Mouse (Mus musculus) bone marrow, adult 2 months (tissue): ENCODE results near the gene Med20. TPM values are rescaled to one million over a fixed set of nuclear protein-coding genes. Genes with fewer than 3 reads are reported as not detected.

Source experiments
- H3K27ac ChIP-seq: fragments of 200-500 bp; 2 replicates; pipeline ENCODE4 v1.5.1; 2012; ENCODE audit warnings: low read depth, mild to moderate bottlenecking, control low read depth, inconsistent platforms, low read length; ENCODE audit not compliant: control insufficient read depth, poor library complexity, insufficient read depth
- H3K4me1 ChIP-seq: fragments of 200-500 bp; 2 replicates; pipeline ENCODE4 v1.6.1; 2011; ENCODE audit warnings: low read length; ENCODE audit not compliant: control insufficient read depth, insufficient read depth
- H3K4me3 ChIP-seq: fragments of 200-500 bp; replicated peaks from 2 replicates; pipeline ENCODE3; 2011; ENCODE audit warnings: mild to moderate bottlenecking, low read depth, low read length, control low read depth; ENCODE audit not compliant: control insufficient read depth
- CTCF ChIP-seq: fragments of 200-500 bp; IDR thresholded peaks from 2 replicates; pipeline ENCODE4 v1.5.1; 2011; ENCODE audit warnings: low read length, control low read depth; ENCODE audit not compliant: control insufficient read depth, insufficient read depth
- POLR2A ChIP-seq: fragments of 200-500 bp; IDR thresholded peaks from 2 replicates; pipeline ENCODE4 v1.6.1; 2011; ENCODE audit warnings: low read depth, mild to moderate bottlenecking, control low read depth, low read length, borderline replicate concordance; ENCODE audit not compliant: control insufficient read depth
- WGBS: fragments of 180-500 bp; shearing (Covaris S2); methylation state at CpG from one replicate; pipeline ENCODE4 v1.1.7; 2018; 5-methylcytosine and 5-hydroxymethylcytosine counted together
- polyA plus RNA-seq: library from polyadenylated mRNA; stranded (reverse); fragments of >200 nt; gene quantifications from 2 replicates; pipeline ENCODE4 v1.2.4, GENCODE M21; 2011; ENCODE audit warnings: low replicate concordance; ENCODE audit not compliant: missing spikeins, insufficient read depth, insufficient read length

Med20 gene
- 18.0 and 21.2 TPM in 2 replicates for polyA plus RNA-seq

DNA sequence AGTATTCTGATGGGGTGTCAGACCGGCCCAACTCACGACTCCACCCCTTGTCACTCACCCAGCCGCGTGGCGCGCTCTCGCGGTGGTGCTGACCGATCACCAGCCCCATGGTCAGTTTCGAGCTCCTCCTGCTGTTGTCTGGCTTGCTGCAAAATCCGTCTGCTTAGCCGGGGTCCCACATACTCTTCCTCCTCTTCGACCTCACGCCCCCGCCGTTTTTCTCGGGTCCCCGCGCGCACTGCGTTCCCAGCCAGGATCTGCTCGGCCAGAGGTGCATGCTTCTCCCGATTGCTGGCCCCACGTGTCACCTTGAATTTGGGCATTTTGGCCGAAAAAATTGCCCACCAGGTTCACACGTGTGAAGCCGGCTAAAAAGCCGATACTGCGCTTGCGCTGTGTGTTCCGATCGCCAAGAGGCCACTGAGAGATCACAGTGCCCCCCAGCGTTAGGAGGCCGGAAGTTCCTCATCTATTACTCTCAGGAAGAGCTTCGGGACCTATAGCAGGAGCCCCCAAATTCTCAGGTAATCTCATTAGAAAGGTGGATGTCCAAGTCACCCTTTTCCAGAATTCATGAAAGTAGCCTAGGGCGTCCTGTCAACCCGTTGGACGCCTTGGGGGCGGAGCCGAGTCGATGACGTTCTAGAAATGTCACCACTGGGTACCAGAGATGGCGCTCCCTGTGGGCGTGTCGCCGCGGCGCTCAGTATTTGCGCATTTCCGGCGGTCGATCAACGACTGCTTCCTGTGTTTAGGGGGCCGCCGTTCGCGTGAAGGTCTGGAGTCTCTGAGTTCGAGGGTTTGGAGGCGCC is at the start of gene Med20, which contains the start of the genes Bysl and Gm20517:
Gene Med20, plus strand, starts transcription at position 734 of the 812 bp plus-strand sequence.
Gene Bysl, minus strand, starts transcription at position 644 of the 812 bp plus-strand sequence.
Gene Gm20517, plus strand, starts transcription at position 741 of the 812 bp plus-strand sequence.
- peaks cover 3% of the 10 kb centered on the region; the same call in 1 of the 2 replicates for H3K4me1 ChIP-seq
- peak; percentile 83 for TF ChIP-seq CTCF
- peak; percentile 66; the same call in 1 of the 2 replicates for TF ChIP-seq POLR2A

DNA sequence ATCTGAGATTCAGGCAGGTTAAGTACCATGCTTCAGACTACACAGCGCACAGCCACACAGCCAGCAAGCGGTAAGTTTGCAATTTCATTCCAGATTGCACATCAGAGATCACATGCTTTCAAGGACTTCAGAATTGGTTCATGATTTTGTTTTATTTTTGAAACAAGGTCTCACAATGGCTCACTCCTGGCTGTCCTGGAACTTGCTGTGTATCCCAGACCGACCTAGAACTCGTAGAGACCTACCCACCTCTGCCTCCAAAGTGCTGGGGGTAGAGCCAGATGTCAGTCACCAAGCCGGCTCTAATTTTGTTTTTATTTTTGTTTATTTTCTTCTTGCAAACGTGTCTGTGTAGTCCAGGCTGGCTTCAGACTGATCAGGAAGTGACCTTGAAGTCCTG is 48.5 kb upstream of the Med20 start:
- H3K4me1 ChIP-seq, result no peaks in the 10 kb centered on the region; the same call in 1 of the 2 replicates
- TF ChIP-seq CTCF (no peak), POLR2A (no peak)
- H3K27ac ChIP-seq, result no peak overlapping the region
- no peak overlapping the region for H3K4me3 ChIP-seq
- WGBS, result 82% methylated on average over 6 of the region's 6 CpGs

More for the DNA sequence above, at the start of gene Med20, which contains the start of the genes Bysl and Gm20517:
- WGBS, result under 1% methylated on average over 59 of the region's 59 CpGs
- Histone ChIP-seq H3K4me3 (peak within 1 kb of the TSS; percentile 96), H3K27ac (peak within 1 kb of the TSS; percentile 65)

DNA sequence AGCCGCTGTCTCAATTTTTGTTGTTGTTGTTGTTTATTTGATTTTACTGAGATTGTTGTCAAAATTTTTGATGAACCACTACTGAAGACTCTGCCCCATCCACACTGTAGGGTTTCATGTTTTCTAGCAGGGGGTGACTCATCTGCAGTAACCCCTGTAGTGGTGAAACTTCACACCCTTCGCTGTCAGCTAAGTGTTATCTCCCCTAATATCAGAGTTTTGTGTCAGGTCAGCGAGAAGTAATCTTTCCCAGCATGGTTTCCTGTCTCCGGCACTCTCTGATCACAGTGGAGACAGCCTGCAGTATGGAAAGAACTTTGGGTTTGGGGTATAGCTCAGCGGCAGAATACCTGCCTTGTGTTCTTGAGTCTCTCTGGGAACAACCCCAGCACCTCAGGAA is 46.8 kb upstream of the Med20 start:
- 44% methylated on average over 5 of the region's 5 CpGs for WGBS
- TF ChIP-seq POLR2A (no peak), CTCF (no peak)
- Histone ChIP-seq H3K4me1 (no peaks in the 10 kb centered on the region; the same call in 1 of the 2 replicates), H3K4me3 (no peak overlapping the region), H3K27ac (no peak overlapping the region)

GRCm38 (mm10) chr17:47566133-47566532 is 45.2 kb upstream of the Med20 start:
- Histone ChIP-seq H3K4me1 (no peaks in the 10 kb centered on the region; the same call in 1 of the 2 replicates), H3K27ac (no peak overlapping the region), H3K4me3 (no peak overlapping the region)
- 68% methylated on average over 2 of the region's 2 CpGs for WGBS
- TF ChIP-seq CTCF, result no peak
- TF ChIP-seq POLR2A, result no peak

- WGBS, result 22% methylated on average over 3 of the region's 3 CpGs
- H3K4me1 ChIP-seq, result no peaks in the 10 kb centered on the region; the same call in 1 of the 2 replicates
- TF ChIP-seq CTCF (no peak), POLR2A (no peak)
- H3K27ac ChIP-seq, result peak overlapping the region; percentile 3
- no peak overlapping the region for H3K4me3 ChIP-seq
These were observed 44.1 kb upstream of the Med20 start for GRCm38 (mm10) chr17:47567271-47567670.

DNA sequence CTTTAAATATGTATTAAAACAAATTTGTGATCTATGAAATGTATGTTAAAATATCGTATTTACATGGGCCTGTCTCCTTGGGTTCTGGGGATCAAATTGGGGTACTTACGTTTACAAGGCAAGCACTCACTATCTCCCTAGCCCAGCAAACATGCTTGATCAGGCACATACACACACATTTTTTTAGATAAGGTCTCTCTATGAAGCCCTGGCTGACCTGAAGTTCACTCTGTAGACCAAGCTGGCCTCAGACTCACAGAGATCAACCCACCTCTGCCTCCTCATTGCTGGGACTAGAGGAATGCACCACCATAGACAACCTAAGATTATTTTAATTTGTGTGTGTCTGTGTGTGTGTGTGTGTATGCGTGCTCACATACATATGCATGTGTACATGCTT is 43.0 kb upstream of the Med20 start:
- WGBS, result 72% methylated on average over 3 of the region's 3 CpGs

DNA sequence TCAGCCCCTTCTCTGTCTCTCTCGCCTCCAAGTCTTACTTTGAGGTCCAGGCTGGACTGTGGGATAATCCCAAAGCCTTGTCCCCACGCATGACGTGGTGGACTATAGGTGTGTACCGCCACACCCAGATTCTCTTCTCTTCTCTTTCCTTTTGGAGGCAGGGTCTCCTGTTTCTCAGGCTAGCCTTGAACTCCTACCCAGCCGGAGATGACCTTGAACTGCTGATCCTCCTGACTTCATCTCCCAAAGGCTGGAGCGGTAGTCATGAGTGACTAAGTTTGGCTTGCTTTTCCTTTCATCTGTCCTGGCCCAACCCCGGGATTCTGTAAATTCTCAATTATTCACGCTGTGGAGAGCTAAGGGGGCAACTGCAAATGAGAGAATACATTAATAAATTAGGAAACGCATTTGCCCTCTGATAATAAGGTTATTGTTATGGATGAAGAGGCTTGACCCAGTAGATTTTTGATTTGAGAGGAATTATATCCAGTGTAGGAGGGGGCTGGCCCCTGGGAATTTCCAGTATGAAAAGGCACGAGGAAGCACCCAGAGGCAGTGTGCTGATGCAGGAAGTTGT is 42.3 kb upstream of the Med20 start:
- peak overlapping the region; percentile 48 for H3K27ac ChIP-seq
- H3K4me3 ChIP-seq, result no peak overlapping the region
- WGBS, result 87% methylated on average over 10 of the region's 10 CpGs
- H3K4me1 ChIP-seq, result no peaks in the 10 kb centered on the region; the same call in 1 of the 2 replicates
- TF ChIP-seq CTCF (no peak), POLR2A (no peak)

More for the DNA sequence above, 43.0 kb upstream of the Med20 start:
- Histone ChIP-seq H3K4me3 (no peak overlapping the region), H3K27ac (peak overlapping the region; percentile 48), H3K4me1 (no peaks in the 10 kb centered on the region; the same call in 1 of the 2 replicates)
- TF ChIP-seq CTCF (no peak), POLR2A (no peak)

- 88% methylated on average over 7 of the region's 7 CpGs for WGBS
- Histone ChIP-seq H3K4me1 (no peaks in the 10 kb centered on the region; the same call in 1 of the 2 replicates), H3K27ac (no peak overlapping the region), H3K4me3 (no peak overlapping the region)
- no peak for TF ChIP-seq CTCF
- no peak for TF ChIP-seq POLR2A
These were observed 39.8 kb upstream of the Med20 start for GRCm38 (mm10) chr17:47571621-47572020.
